Mouse (Mus musculus) neural tube, embryonic 11.5 days (tissue): ENCODE results near the gene 9230102O04Rik. TPM values are rescaled to one million over a fixed set of nuclear protein-coding genes. Genes with fewer than 3 reads are reported as not detected.
A peak's percentile ranks its signal among the peaks of the same experiment; 100 is the strongest.

Experiments used
- ATAC-seq: fragments of 200-750 bp; cut with Nextera tagmentation; 2 replicates; pipeline ENCODE4 v1.8.0; 2017; ENCODE audit warnings: moderate number of reproducible peaks, mild to moderate bottlenecking, moderate TSS enrichment, moderate library complexity; ENCODE audit not compliant: insufficient read depth, low FRiP score, low TSS enrichment
- DNase-seq: peaks from one replicate; pipeline ENCODE4 v3.0.0-alpha.2; 2015; ENCODE audit warnings: low spot score
- H3K27ac ChIP-seq: fragments of 300-500 bp; sonication (generic); 2 replicates; pipeline ENCODE4 v1.5.1; 2014; ENCODE audit warnings: low read depth, mild to moderate bottlenecking, low read length
- H3K27me3 ChIP-seq: fragments of 300-500 bp; sonication (generic); 2 replicates; pipeline ENCODE4 v1.6.1; 2014; ENCODE audit warnings: mild to moderate bottlenecking, low read length, mixed read lengths; ENCODE audit not compliant: control insufficient read depth, insufficient read depth
- H3K36me3 ChIP-seq: fragments of 300-500 bp; sonication (generic); 2 replicates; pipeline ENCODE4 v1.6.1; 2014; ENCODE audit warnings: mild to moderate bottlenecking, low read length, moderate library complexity, mixed read lengths; ENCODE audit not compliant: control insufficient read depth, insufficient read depth
- H3K4me1 ChIP-seq: fragments of 300-500 bp; sonication (generic); 2 replicates; pipeline ENCODE4 v1.6.1; 2014; ENCODE audit warnings: low read length, mixed read lengths; ENCODE audit not compliant: control insufficient read depth, insufficient read depth
- H3K4me2 ChIP-seq: fragments of 300-500 bp; sonication (generic); 2 replicates; pipeline ENCODE4 v1.6.1; 2014; ENCODE audit warnings: low read depth, mild to moderate bottlenecking, moderate library complexity
- H3K4me3 ChIP-seq: fragments of 300-500 bp; sonication (generic); 2 replicates; pipeline ENCODE4 v1.5.1; 2014; ENCODE audit warnings: low read depth, low read length
- H3K9ac ChIP-seq: fragments of 300-500 bp; sonication (generic); 2 replicates; pipeline ENCODE4 v1.6.1; 2014; ENCODE audit warnings: mild to moderate bottlenecking, low read length
- H3K9me3 ChIP-seq: fragments of 300-500 bp; sonication (generic); 2 replicates; pipeline ENCODE4 v1.6.1; 2016; ENCODE audit warnings: low read length; ENCODE audit not compliant: control insufficient read depth
- WGBS: fragments of 180-500 bp; shearing (Covaris S2); extraction: QIAGEN DNeasy Blood & Tissue Kit; methylation state at CpG from one replicate; pipeline ENCODE4 v1.1.7; 2014; 5-methylcytosine and 5-hydroxymethylcytosine counted together
- polyA plus RNA-seq: library from polyadenylated mRNA; unstranded; fragments of >200 nt; fragmentation: Nextera tagmentation; extraction: Ambion mirVana; gene quantifications from 2 replicates; pipeline ENCODE4 v1.2.1, GENCODE M21; 2014

Gene 9230102O04Rik
- polyA plus RNA-seq, 1 experiment from 2014 or later: not detected

GRCm38 (mm10) chr2:9871141-9871716 lies 18.1 kb downstream of the 9230102O04Rik start:
- Histone ChIP-seq H3K27me3 (peaks cover 47% of the 10 kb centered on the region), H3K9ac (no peak overlapping the region), H3K36me3 (no peaks in the 10 kb centered on the region), H3K4me1 (0 out of 2 replicates have a peak, but pooled peaks cover 2% of the 10 kb centered on the region), H3K4me2 (no peak overlapping the region), H3K9me3 (no peaks in the 10 kb centered on the region), H3K4me3 (no peak overlapping the region), H3K27ac (no peak overlapping the region)
- WGBS: 18% methylated on average over 4 of the region's 4 CpGs
- no peak for DNase-seq
- no peak for ATAC-seq

- no peaks in the 10 kb centered on the region for H3K36me3 ChIP-seq
- H3K27me3 ChIP-seq: peaks cover 12% of the 10 kb centered on the region
- H3K27ac ChIP-seq: no peak overlapping the region
- no peaks in the 10 kb centered on the region for H3K9me3 ChIP-seq
- no peak overlapping the region for H3K4me2 ChIP-seq
- ATAC-seq (no peak), DNase-seq (no peak)
- 54% methylated on average over 12 of the region's 12 CpGs for WGBS
- H3K4me3 ChIP-seq: no peak overlapping the region
- no peak overlapping the region for H3K9ac ChIP-seq
- H3K4me1 ChIP-seq: no peaks in the 10 kb centered on the region
Measured at GRCm38 (mm10) chr2:9867092-9867825, 22.1 kb downstream of the 9230102O04Rik start.

GRCm38 (mm10) chr2:9860698-9861097 lies 28.6 kb downstream of the 9230102O04Rik start:
- DNase-seq: no peak
- no peak overlapping the region for H3K27ac ChIP-seq
- H3K4me3 ChIP-seq: no peak overlapping the region
- no peaks in the 10 kb centered on the region for H3K4me1 ChIP-seq
- no peaks in the 10 kb centered on the region for H3K27me3 ChIP-seq
- H3K9ac ChIP-seq: no peak overlapping the region
- H3K36me3 ChIP-seq: no peaks in the 10 kb centered on the region
- H3K9me3 ChIP-seq: no peaks in the 10 kb centered on the region
- WGBS: 89% methylated on average over 5 of the region's 5 CpGs
- H3K4me2 ChIP-seq: no peak overlapping the region
- no peak for ATAC-seq

GRCm38 (mm10) chr2:9855861-9856260 lies 33.5 kb downstream of the 9230102O04Rik start:
- no peaks in the 10 kb centered on the region for H3K36me3 ChIP-seq
- H3K27ac ChIP-seq: no peak overlapping the region
- no peaks in the 10 kb centered on the region for H3K27me3 ChIP-seq
- DNase-seq (no peak), ATAC-seq (no peak)
- no peak overlapping the region for H3K4me3 ChIP-seq
- H3K9ac ChIP-seq: no peak overlapping the region
- H3K9me3 ChIP-seq: no peaks in the 10 kb centered on the region
- no peak overlapping the region for H3K4me2 ChIP-seq
- H3K4me1 ChIP-seq: peaks cover 7% of the 10 kb centered on the region; the same call in 1 of the 2 replicates
- 52% methylated on average over 4 of the region's 4 CpGs for WGBS

- Histone ChIP-seq H3K9me3 (no peaks in the 10 kb centered on the region), H3K4me1 (peaks cover 7% of the 10 kb centered on the region; the same call in 1 of the 2 replicates), H3K36me3 (no peaks in the 10 kb centered on the region), H3K4me2 (0 out of 2 replicates have a peak overlapping the region, but pooled peaks have one; percentile 16), H3K9ac (no peak overlapping the region), H3K27ac (no peak overlapping the region), H3K27me3 (no peaks in the 10 kb centered on the region), H3K4me3 (no peak overlapping the region)
- ATAC-seq (peak; percentile 58), DNase-seq (peak; percentile 18)
- WGBS: 19% methylated on average over 13 of the region's 13 CpGs
Measured at GRCm38 (mm10) chr2:9852851-9853576, 36.3 kb downstream of the 9230102O04Rik start.

- H3K9ac ChIP-seq: no peak overlapping the region
- WGBS: 62% methylated on average over 7 of the region's 7 CpGs
- H3K36me3 ChIP-seq: no peaks in the 10 kb centered on the region
- no peak overlapping the region for H3K4me2 ChIP-seq
- ATAC-seq (peak; percentile 48; the same call in 1 of the 2 replicates), DNase-seq (peak; percentile 14)
- no peaks in the 10 kb centered on the region for H3K27me3 ChIP-seq
- H3K4me1 ChIP-seq: no peaks in the 10 kb centered on the region
- H3K27ac ChIP-seq: no peak overlapping the region
- H3K9me3 ChIP-seq: no peaks in the 10 kb centered on the region
- H3K4me3 ChIP-seq: no peak overlapping the region
Measured at GRCm38 (mm10) chr2:9835195-9835594, 54.1 kb downstream of the 9230102O04Rik start.

- H3K4me2 ChIP-seq: no peak overlapping the region
- no peaks in the 10 kb centered on the region for H3K9me3 ChIP-seq
- 83% methylated on average over 7 of the region's 7 CpGs for WGBS
- H3K27ac ChIP-seq: no peak overlapping the region
- DNase-seq (no peak), ATAC-seq (no peak)
- H3K4me3 ChIP-seq: no peak overlapping the region
- H3K4me1 ChIP-seq: no peaks in the 10 kb centered on the region
- H3K36me3 ChIP-seq: no peaks in the 10 kb centered on the region
- no peaks in the 10 kb centered on the region for H3K27me3 ChIP-seq
- no peak overlapping the region for H3K9ac ChIP-seq
Measured at GRCm38 (mm10) chr2:9833712-9834111, 55.6 kb downstream of the 9230102O04Rik start.
